Mouse (Mus musculus): ENCODE results near the gene Cwc22.

- TF ChIP-seq CTCF (IDR thresholded peaks at IDR 0.05; ENCODE audit: low read depth), result no peak
- TF ChIP-seq EP300 (IDR thresholded peaks at IDR 0.05; ENCODE audit: low read depth), result no peak
Observed at GRCm38 (mm10) chr2:77924003-77924402, 22.2 kb downstream of the Cwc22 start.
